Mouse (Mus musculus): Measurements from ENCODE around the gene Rmnd1.

Gene Rmnd1

DNA sequence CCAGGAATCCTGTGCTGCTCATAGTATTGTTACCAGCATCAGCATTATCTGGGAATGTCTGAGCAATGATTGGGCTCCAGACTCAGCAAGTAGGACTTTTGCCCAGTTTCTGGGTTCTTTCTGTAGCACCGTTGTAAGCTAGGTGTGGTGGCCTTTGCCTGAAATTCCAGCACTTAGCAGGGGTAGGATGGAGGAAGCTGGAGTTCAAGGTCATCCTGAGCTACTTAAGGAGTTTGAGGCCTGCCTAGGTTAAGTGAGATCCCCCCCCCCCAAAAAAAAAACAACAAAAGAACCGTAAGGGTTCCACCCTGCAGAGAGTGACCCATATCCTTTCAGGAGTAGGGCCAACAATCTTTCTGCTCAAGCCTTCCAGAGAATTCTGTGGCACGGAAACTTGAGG lies 67.6 kb downstream of the Rmnd1 start:
- in situ Hi-C loops (cut with MboI; ENCODE audit: unreplicated experiment in 2 of 2), result loop anchor here in 1 of 2 experiments (25.0 kb wide), 1 partner anchor 1027 kb away; no protein-coding TSS in a partner anchor

DNA sequence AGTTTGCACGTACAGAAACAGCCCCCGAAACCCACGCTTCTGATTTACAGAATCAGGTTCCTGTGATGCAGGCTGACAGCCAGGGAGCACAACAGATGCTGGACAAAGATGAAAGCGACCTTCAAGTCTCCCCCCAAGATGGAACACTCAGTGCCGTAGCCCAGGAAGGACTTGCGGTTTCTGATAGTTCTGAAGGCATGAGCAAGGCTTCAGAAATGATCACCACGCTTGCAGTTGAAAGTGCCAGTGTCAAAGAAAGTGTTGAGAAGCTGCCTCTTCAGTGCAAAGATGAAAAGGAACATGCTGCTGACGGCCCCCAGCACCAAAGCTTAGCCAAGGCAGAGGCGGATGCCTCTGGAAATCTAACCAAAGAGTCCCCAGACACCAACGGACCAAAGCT lies 74.8 kb downstream of the Rmnd1 start:
- in situ Hi-C loops (cut with MboI; ENCODE audit: unreplicated experiment in 2 of 2), result loop anchor here in 1 of 2 experiments (25.0 kb wide), 1 partner anchor 1020 kb away; no protein-coding TSS in a partner anchor

DNA sequence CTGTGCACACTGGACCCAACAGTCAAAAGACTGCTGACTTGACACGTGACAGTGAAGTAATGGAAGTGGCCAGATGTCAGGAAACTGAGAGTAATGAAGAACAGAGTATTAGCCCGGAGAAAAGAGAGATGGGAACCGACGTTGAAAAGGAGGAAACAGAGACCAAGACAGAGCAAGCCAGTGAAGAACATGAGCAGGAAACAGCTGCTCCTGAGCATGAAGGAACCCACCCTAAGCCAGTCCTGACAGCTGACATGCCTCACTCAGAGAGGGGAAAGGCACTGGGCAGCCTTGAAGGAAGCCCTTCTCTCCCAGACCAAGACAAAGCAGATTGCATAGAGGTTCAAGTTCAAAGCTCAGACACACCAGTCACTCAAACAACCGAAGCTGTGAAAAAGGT lies 75.5 kb downstream of the Rmnd1 start:
- in situ Hi-C loops (cut with MboI; ENCODE audit: unreplicated experiment in 2 of 2), result loop anchor here in 1 of 2 experiments (25.0 kb wide), 1 partner anchor 1019 kb away; no protein-coding TSS in a partner anchor

DNA sequence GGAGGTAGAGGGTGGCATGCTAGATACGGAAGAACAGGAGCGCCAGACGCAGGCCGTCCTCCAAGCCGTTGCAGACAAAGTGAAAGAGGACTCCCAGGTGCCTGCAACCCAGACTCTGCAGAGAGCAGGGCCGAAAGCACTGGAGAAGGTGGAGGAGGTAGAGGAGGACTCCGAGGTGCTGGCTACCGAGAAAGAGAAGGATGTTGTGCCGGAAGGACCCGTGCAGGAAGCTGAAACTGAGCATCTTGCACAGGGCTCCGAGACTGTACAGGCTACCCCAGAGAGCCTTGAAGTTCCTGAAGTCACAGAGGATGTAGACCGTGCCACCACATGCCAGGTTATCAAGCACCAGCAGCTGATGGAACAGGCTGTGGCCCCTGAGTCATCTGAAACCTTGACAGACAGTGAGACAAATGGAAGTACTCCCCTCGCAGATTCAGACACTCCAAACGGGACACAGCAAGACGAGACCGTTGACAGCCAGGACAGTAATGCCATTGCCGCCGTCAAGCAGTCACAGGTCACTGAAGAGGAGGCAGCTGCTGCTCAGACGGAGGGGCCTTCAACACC lies 76.2 kb downstream of the Rmnd1 start:
- in situ Hi-C loops (cut with MboI; ENCODE audit: unreplicated experiment in 2 of 2), result loop anchor here in 1 of 2 experiments (25.0 kb wide), 1 partner anchor 1019 kb away; no protein-coding TSS in a partner anchor

DNA sequence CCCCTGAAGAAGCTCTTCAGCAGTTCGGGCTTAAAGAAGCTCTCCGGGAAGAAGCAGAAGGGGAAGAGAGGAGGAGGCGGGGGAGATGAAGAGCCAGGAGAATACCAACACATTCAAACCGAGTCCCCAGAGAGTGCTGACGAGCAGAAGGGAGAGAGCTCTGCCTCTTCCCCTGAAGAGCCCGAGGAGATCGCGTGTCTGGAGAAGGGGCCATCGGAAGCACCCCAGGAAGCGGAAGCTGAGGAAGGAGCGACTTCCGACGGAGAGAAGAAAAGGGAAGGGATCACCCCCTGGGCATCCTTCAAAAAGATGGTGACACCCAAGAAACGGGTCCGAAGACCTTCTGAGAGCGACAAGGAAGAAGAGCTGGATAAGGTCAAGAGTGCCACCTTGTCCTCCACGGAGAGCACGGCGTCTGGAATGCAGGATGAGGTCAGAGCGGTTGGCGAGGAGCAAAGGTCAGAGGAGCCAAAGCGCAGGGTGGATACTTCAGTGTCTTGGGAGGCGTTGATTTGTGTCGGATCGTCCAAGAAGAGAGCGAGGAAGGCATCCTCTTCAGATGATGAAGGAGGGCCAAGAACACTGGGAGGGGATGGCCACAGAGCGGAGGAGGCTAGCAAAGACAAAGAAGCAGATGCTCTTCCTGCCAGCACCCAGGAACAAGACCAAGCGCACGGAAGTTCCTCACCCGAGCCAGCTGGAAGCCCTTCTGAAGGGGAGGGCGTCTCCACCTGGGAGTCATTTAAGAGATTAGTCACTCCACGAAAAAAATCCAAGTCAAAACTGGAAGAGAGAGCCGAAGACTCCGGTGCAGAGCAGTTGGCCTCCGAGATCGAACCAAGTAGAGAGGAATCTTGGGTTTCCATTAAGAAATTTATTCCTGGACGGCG lies 77.6 kb downstream of the Rmnd1 start:
- in situ Hi-C loops (cut with MboI; ENCODE audit: unreplicated experiment in 2 of 2), result loop anchor here in 1 of 2 experiments (25.0 kb wide), 1 partner anchor 1017 kb away; no protein-coding TSS in a partner anchor

Data from v-Abl transformed pro-B cells (cell line).